Mouse (Mus musculus): ENCODE measurements around the gene Spock2. TPM values are rescaled to one million over a fixed set of nuclear protein-coding genes. Genes with fewer than 3 reads are reported as not detected.

The Spock2 gene
- polyA plus RNA-seq, 1 experiment from 2014 or later, result 51.3 TPM

- whole genome bisulfite sequencing, result 12% methylated on average over 5 of the region's 5 CpGs
- Histone ChIP-seq H3K4me3 (ENCODE audit: low read length) (no peak overlapping the region), H3K27me3 (ENCODE audit: control insufficient read depth, insufficient read depth, low read length) (no peaks in the 10 kb centered on the region), H3K36me3 (ENCODE audit: control insufficient read depth, insufficient read depth, low read length) (no peaks in the 10 kb centered on the region), H3K9ac (ENCODE audit: low read depth, low read length) (no peak overlapping the region), H3K4me2 (replicated peaks; ENCODE audit: low read depth, low read length) (no peak overlapping the region), H3K27ac (ENCODE audit: low read depth, low read length) (peak overlapping the region; percentile 13; the same call in 1 of the 2 replicates), H3K9me3 (ENCODE audit: control insufficient read depth, low read length) (no peaks in the 10 kb centered on the region), H3K4me1 (ENCODE audit: control insufficient read depth, insufficient read depth, low read length) (peaks cover 26% of the 10 kb centered on the region)
- no peak for ATAC-seq (ENCODE audit: low FRiP score, low TSS enrichment)
Observed at GRCm38 (mm10) chr10:60080601-60080981, 25.4 kb upstream of the Spock2 start.

DNA sequence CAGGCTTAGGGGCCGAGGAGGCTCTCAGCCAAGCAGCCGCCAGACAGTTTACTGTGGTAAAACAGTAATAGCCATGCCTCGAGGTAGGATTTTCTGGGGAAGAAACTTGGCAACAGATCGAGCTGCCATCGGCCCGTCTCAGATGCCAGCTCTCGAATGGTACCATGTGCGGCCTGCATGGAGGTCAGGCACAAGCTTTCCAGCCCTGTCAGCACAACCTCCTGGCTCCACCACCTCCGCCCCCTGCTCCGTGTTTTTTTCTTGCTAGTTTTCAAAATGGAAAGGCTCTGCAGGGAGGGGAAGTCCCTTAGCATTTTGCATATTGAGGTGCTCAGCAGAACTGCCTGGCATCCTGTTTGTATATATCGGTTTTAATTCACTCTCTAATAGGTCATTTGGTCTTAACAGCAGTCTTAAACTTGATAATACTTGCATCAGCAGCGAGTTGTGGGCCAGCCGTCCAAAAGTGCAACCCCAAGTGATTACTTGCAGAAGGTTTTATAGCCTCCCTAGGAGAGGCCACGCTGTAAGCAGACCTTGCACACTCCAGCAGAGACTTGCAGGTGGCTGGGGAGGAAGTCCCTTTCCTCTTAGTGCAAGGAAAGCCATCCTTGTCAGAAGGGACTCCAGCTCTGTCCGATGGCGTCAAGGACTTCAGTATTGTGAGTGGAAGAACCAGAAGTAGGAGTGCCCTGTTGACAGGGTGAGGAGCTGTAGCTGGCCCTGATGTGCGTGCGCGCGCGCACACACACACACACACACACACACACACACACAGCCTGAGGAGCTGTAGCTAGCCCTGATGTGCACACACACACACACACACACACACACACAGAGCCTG, 24.8 kb upstream of the Spock2 start:
- no peak overlapping the region for H3K4me3 ChIP-seq (ENCODE audit: low read length)
- H3K9me3 ChIP-seq (ENCODE audit: control insufficient read depth, low read length), result no peaks in the 10 kb centered on the region
- H3K4me1 ChIP-seq (ENCODE audit: control insufficient read depth, insufficient read depth, low read length), result peaks cover 26% of the 10 kb centered on the region
- ATAC-seq (ENCODE audit: low FRiP score, low TSS enrichment), result peak; percentile 36; the same call in 1 of the 2 replicates
- no peak overlapping the region; the same call in 1 of the 2 replicates for H3K9ac ChIP-seq (ENCODE audit: low read depth, low read length)
- 45% methylated on average over 21 of the region's 21 CpGs for WGBS
- H3K4me2 ChIP-seq (replicated peaks; ENCODE audit: low read depth, low read length), result no peak overlapping the region
- no peaks in the 10 kb centered on the region for H3K27me3 ChIP-seq (ENCODE audit: control insufficient read depth, insufficient read depth, low read length)
- H3K36me3 ChIP-seq (ENCODE audit: control insufficient read depth, insufficient read depth, low read length), result no peaks in the 10 kb centered on the region
- peak overlapping the region; percentile 13; the same call in 1 of the 2 replicates for H3K27ac ChIP-seq (ENCODE audit: low read depth, low read length)

- no peak overlapping the region for H3K4me3 ChIP-seq (ENCODE audit: low read length)
- H3K27ac ChIP-seq (ENCODE audit: low read depth, low read length), result peak overlapping the region; percentile 13; the same call in 1 of the 2 replicates
- no peak overlapping the region for H3K9ac ChIP-seq (ENCODE audit: low read depth, low read length)
- H3K9me3 ChIP-seq (ENCODE audit: control insufficient read depth, low read length), result no peaks in the 10 kb centered on the region
- no peaks in the 10 kb centered on the region for H3K36me3 ChIP-seq (ENCODE audit: control insufficient read depth, insufficient read depth, low read length)
- H3K4me2 ChIP-seq (replicated peaks; ENCODE audit: low read depth, low read length), result no peak overlapping the region
- H3K27me3 ChIP-seq (ENCODE audit: control insufficient read depth, insufficient read depth, low read length), result no peaks in the 10 kb centered on the region
- H3K4me1 ChIP-seq (ENCODE audit: control insufficient read depth, insufficient read depth, low read length), result peaks cover 26% of the 10 kb centered on the region
- ATAC-seq (ENCODE audit: low FRiP score, low TSS enrichment), result no peak
- 32% methylated on average over 5 of the region's 5 CpGs for WGBS
Observed at GRCm38 (mm10) chr10:60081905-60082304, 24.1 kb upstream of the Spock2 start.

DNA sequence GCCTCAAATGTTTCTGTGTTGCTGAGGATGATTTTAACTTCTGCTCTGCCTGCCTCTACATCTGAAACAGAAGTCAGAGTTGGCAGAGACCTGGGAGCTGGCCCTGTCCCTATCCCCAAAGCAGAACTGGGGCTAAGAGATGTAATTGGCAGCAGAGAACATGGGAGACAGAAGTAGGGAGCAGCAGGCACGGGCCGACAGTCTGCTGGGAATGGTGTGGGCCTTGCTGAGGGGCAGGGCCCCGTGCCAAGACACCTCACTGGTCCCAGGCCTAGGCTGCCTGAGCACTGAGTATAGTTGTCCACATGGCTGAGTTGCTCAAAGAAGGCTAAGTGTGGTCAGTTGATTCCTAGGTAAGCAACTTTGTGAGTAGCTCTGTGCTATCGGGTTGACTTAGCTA, 22.0 kb upstream of the Spock2 start:
- no peaks in the 10 kb centered on the region for H3K36me3 ChIP-seq (ENCODE audit: control insufficient read depth, insufficient read depth, low read length)
- no peaks in the 10 kb centered on the region for H3K27me3 ChIP-seq (ENCODE audit: control insufficient read depth, insufficient read depth, low read length)
- no peak overlapping the region for H3K4me3 ChIP-seq (ENCODE audit: low read length)
- H3K4me1 ChIP-seq (ENCODE audit: control insufficient read depth, insufficient read depth, low read length), result peaks cover 22% of the 10 kb centered on the region
- no peaks in the 10 kb centered on the region for H3K9me3 ChIP-seq (ENCODE audit: control insufficient read depth, low read length)
- H3K4me2 ChIP-seq (replicated peaks; ENCODE audit: low read depth, low read length), result no peak overlapping the region
- 83% methylated on average over 4 of the region's 4 CpGs for WGBS
- H3K9ac ChIP-seq (ENCODE audit: low read depth, low read length), result no peak overlapping the region
- H3K27ac ChIP-seq (ENCODE audit: low read depth, low read length), result no peak overlapping the region
- ATAC-seq (ENCODE audit: low FRiP score, low TSS enrichment), result no peak

DNA sequence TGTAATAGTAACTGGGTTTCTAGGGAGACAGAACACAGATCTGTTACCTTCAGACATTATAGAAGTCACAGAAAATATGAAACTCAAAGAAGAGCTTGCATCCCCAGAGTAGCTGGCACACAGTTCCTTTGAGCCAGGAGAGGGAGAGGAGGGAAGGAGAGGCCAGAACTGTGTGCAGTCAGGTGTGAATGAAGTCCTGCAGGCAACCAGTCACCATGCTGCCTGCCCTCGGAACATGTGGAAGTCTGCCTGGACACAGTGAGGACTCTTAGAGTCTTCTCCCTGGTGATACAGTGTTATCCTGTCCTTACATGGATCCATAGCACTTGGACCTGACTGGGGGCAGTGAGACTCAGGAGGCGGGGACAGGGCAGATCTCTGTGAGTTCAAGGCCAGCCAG, 13.7 kb upstream of the Spock2 start:
- whole genome bisulfite sequencing, result 51% methylated on average over 2 of the region's 2 CpGs
- Histone ChIP-seq H3K27me3 (ENCODE audit: control insufficient read depth, insufficient read depth, low read length) (no peaks in the 10 kb centered on the region), H3K4me3 (ENCODE audit: low read length) (no peak overlapping the region), H3K4me2 (replicated peaks; ENCODE audit: low read depth, low read length) (no peak overlapping the region), H3K27ac (ENCODE audit: low read depth, low read length) (no peak overlapping the region), H3K9me3 (ENCODE audit: control insufficient read depth, low read length) (no peaks in the 10 kb centered on the region), H3K9ac (ENCODE audit: low read depth, low read length) (no peak overlapping the region), H3K4me1 (ENCODE audit: control insufficient read depth, insufficient read depth, low read length) (peaks cover 27% of the 10 kb centered on the region; the same call in 1 of the 2 replicates), H3K36me3 (ENCODE audit: control insufficient read depth, insufficient read depth, low read length) (no peaks in the 10 kb centered on the region)
- no peak for ATAC-seq (ENCODE audit: low FRiP score, low TSS enrichment)

DNA sequence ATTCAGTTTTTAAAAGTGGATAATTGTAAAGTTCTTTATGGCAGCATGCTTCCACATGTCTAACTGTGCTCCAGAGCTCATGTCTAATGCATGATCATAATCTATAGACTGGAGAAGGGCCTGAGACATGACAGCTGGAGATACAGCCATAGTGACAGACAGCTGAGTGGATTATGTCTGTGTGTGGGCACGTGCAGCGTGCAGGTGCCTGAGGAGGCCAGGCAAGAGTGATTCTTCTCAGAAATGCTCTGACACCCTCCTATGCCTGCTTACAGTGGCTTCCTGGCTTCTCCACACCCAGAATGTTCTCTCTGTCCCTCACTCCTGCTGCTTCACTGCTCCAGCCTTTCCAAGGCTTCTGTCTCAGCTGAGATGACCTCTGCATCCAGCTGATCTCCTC, 12.3 kb upstream of the Spock2 start:
- Histone ChIP-seq H3K36me3 (ENCODE audit: control insufficient read depth, insufficient read depth, low read length) (no peaks in the 10 kb centered on the region), H3K9ac (ENCODE audit: low read depth, low read length) (no peak overlapping the region), H3K4me2 (replicated peaks; ENCODE audit: low read depth, low read length) (no peak overlapping the region), H3K4me3 (ENCODE audit: low read length) (no peak overlapping the region), H3K27ac (ENCODE audit: low read depth, low read length) (no peak overlapping the region), H3K4me1 (ENCODE audit: control insufficient read depth, insufficient read depth, low read length) (peaks cover 35% of the 10 kb centered on the region), H3K27me3 (ENCODE audit: control insufficient read depth, insufficient read depth, low read length) (no peaks in the 10 kb centered on the region), H3K9me3 (ENCODE audit: control insufficient read depth, low read length) (no peaks in the 10 kb centered on the region)
- no peak for ATAC-seq (ENCODE audit: low FRiP score, low TSS enrichment)
- WGBS, result 74% methylated on average over 2 of the region's 2 CpGs

DNA sequence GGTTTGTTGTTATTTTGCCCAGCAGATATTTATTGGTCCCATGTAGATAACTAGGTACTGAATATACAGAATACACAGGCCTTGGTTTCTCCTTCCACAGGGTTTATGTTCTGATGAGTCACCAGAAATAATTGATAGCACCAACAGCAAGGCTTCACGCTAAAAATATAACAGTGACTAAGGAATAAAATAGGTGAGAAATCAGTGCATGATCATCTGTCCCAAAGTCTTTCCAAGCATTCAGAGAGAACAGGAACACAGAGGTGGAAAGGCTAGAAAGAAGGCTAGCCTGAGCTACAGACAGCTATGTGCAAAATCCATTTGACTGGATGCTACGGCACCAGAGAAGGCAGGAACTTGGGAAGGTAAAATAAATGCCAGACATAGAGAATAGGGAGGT, 10.5 kb upstream of the Spock2 start:
- peaks cover 35% of the 10 kb centered on the region for H3K4me1 ChIP-seq (ENCODE audit: control insufficient read depth, insufficient read depth, low read length)
- H3K27me3 ChIP-seq (ENCODE audit: control insufficient read depth, insufficient read depth, low read length), result no peaks in the 10 kb centered on the region
- no peaks in the 10 kb centered on the region for H3K9me3 ChIP-seq (ENCODE audit: control insufficient read depth, low read length)
- ATAC-seq (ENCODE audit: low FRiP score, low TSS enrichment), result no peak
- H3K9ac ChIP-seq (ENCODE audit: low read depth, low read length), result no peak overlapping the region
- peak overlapping the region; percentile 55; the same call in 1 of the 2 replicates for H3K27ac ChIP-seq (ENCODE audit: low read depth, low read length)
- H3K4me2 ChIP-seq (replicated peaks; ENCODE audit: low read depth, low read length), result no peak overlapping the region
- H3K4me3 ChIP-seq (ENCODE audit: low read length), result no peak overlapping the region
- 73% methylated on average over 2 of the region's 2 CpGs for WGBS
- 0 out of 2 replicates have a peak, but pooled peaks cover 3% of the 10 kb centered on the region for H3K36me3 ChIP-seq (ENCODE audit: control insufficient read depth, insufficient read depth, low read length)

GRCm38 (mm10) chr10:60096302-60096701, 9.7 kb upstream of the Spock2 start:
- Histone ChIP-seq H3K9me3 (ENCODE audit: control insufficient read depth, low read length) (no peaks in the 10 kb centered on the region), H3K9ac (ENCODE audit: low read depth, low read length) (no peak overlapping the region), H3K27ac (ENCODE audit: low read depth, low read length) (peak overlapping the region; percentile 77; the same call in 1 of the 2 replicates), H3K36me3 (ENCODE audit: control insufficient read depth, insufficient read depth, low read length) (0 out of 2 replicates have a peak, but pooled peaks cover 3% of the 10 kb centered on the region), H3K27me3 (ENCODE audit: control insufficient read depth, insufficient read depth, low read length) (no peaks in the 10 kb centered on the region), H3K4me1 (ENCODE audit: control insufficient read depth, insufficient read depth, low read length) (peaks cover 32% of the 10 kb centered on the region), H3K4me3 (ENCODE audit: low read length) (no peak overlapping the region), H3K4me2 (replicated peaks; ENCODE audit: low read depth, low read length) (no peak overlapping the region)
- WGBS, result 18% methylated on average over 1 of the region's 1 CpGs
- peak; percentile 53; the same call in 1 of the 2 replicates for ATAC-seq (ENCODE audit: low FRiP score, low TSS enrichment)

DNA sequence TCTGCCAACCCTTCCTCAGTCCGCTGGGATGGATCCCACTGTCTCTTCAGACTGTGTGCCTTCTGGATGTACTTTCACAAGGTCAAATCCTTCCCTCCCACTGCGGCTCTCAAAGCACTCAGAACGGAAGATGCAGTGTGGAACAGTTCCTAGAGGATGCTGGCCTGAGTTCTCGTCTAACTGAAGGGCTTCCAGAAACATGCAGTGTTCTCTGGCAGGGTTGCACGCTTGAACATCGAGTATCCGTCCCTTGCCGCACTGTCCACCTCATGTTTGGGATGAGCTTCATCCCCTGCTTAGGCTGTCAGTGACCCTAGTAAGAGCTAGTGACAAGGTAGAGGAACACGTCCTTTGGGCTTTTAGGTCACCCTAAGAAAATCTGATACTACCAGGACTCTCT, 8.9 kb upstream of the Spock2 start:
- 74% methylated on average over 9 of the region's 9 CpGs for WGBS
- 0 out of 2 replicates have a peak, but pooled peaks cover 3% of the 10 kb centered on the region for H3K36me3 ChIP-seq (ENCODE audit: control insufficient read depth, insufficient read depth, low read length)
- H3K9ac ChIP-seq (ENCODE audit: low read depth, low read length), result no peak overlapping the region
- H3K27ac ChIP-seq (ENCODE audit: low read depth, low read length), result peak overlapping the region; percentile 77; the same call in 1 of the 2 replicates
- H3K4me2 ChIP-seq (replicated peaks; ENCODE audit: low read depth, low read length), result no peak overlapping the region
- no peaks in the 10 kb centered on the region for H3K27me3 ChIP-seq (ENCODE audit: control insufficient read depth, insufficient read depth, low read length)
- H3K9me3 ChIP-seq (ENCODE audit: control insufficient read depth, low read length), result no peaks in the 10 kb centered on the region
- no peak for ATAC-seq (ENCODE audit: low FRiP score, low TSS enrichment)
- peaks cover 28% of the 10 kb centered on the region for H3K4me1 ChIP-seq (ENCODE audit: control insufficient read depth, insufficient read depth, low read length)
- H3K4me3 ChIP-seq (ENCODE audit: low read length), result no peak overlapping the region
